Mouse (Mus musculus) Patski (cell line): ENCODE results near the gene 2200002D01Rik. TPM values are rescaled to one million over a fixed set of nuclear protein-coding genes. Genes with fewer than 3 reads are reported as not detected.

Experiments
- ATAC-seq: fragments of 100-300 bp; one replicate; pipeline ENCODE4 v1.8.0; 2021
- CTCF ChIA-PET: fragments of 350-600 bp; sonication (Branson Sonifier 250); formaldehyde crosslinking; loops from one replicate; lab custom pipeline; 2022; ENCODE audit warnings: inconsistent platforms; lab: Charles Lee
- POLR2A ChIA-PET: fragments of 350-600 bp; sonication (Branson Sonifier 250); formaldehyde crosslinking; loops from one replicate; lab custom pipeline; 2022; ENCODE audit warnings: antibody characterized with exemption, inconsistent platforms; lab: Charles Lee
- DNase-seq: peaks from one replicate; pipeline ENCODE4 v3.0.0-alpha.2; 2011; ENCODE audit warnings: low read depth, low spot score
- H3K27me3 ChIP-seq: fragments of 371-371 bp; one replicate; pipeline ENCODE4 v1.5.1; 2021
- CTCF ChIP-seq: fragments of 100-300 bp; IDR thresholded peaks from one replicate; pipeline ENCODE4 v1.5.1; 2021
- in situ Hi-C: fragments of 300-500 bp; cut with MboI; formaldehyde crosslinking; loops from 3 replicates; pipeline ENCODE4 v1.11.1; 2018; ENCODE audit warnings: low pct_unique_long_range_greater_than_20kb, mixed read lengths
- polyA plus RNA-seq: library from polyadenylated mRNA; unstranded; gene quantifications from one replicate; pipeline ENCODE4 v1.2.3, GENCODE M21; 2021

Gene 2200002D01Rik
- polyA plus RNA-seq, 1 experiment from 2014 or later: 165 TPM

DNA sequence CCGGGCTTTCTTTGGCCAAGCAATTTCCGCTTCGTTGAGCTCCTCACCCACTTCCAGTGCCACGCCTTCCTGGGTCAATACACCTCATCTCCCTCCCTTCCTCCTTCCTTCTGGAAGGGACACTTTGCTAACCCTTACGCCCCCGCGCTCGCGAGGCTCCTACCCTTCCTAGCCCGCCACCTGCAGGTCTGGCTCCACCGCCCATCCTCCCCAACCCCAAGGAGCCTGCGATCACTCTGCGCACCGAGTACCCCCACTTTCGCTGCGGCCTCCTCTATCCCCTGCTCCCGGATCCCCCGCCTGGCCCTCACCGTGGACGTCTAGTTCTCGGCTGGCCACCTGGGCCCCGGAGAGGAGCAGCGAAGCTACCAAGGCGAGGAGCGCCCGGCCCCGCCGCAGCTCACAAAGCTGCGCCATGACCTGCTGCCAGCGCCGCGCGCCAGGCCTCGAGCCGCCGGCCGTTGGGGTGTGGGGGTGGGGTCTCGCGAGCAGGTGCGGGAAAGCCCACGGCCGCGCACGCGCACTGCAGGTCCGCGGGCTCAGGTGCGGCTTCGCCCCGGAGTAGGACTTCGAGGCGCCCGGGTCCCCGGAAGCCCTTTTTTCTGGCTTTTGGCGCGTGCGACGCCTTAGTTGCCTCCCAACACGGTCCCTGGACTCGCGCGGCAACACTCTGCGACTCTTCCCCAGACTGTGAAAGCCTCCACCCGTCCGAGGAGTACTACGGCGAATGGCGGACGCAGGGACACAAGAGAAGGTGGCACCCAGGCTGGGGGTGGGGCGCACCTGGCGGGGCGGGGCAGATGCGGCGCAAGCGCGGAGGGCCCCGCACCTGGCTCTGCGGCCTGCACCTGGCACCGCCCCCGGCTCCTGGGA, 33.2 kb upstream of the 2200002D01Rik start, which contains the start of gene Spint2:
Gene Spint2 (minus strand): TSS at position 712 of the 873 bp plus-strand sequence.
- ChIA-PET CTCF (interaction anchor here (1.0 to 3.6 kb wide), 3 partner anchors 8 to 34 kb away, joined by 3 to 29 read pairs (median 4); partner anchors contain the start of gene 2200002D01Rik), POLR2A (interaction anchor here (0.7 to 4.3 kb wide), 4 partner anchors 8 to 38 kb away, joined by 4 to 49 read pairs (median 5); partner anchors contain the start of gene 2200002D01Rik)
- ATAC-seq: peak; percentile 57
- TF ChIP-seq CTCF: no peak
- in situ Hi-C loops: loop anchor here (5.0 kb wide), 1 partner anchor 34 kb away; the partner anchor contains the start of gene 2200002D01Rik
- H3K27me3 ChIP-seq: no peaks in the 10 kb centered on the region
- no peak for DNase-seq

DNA sequence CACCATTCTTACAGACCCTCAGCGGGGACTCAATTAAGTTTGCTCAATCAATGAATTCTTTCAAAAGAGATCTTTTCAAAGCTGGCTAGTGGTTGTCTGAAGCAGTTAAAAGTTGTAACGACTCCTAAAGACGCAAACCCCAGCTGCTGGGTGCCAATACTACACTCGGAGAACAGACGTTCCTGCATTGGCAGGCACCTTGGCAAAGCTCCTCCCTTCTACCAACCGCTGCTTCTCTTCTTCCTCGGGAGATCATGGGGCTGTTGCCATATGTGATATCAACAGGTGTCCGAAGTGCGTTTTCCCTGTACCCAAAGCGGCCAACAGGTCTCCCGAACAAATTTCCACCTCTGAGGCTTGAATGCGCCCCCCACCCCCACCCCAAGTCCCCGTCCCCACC, 32.5 kb upstream of the 2200002D01Rik start:
- TF ChIP-seq CTCF: no peak
- no peaks in the 10 kb centered on the region for H3K27me3 ChIP-seq
- no peak for DNase-seq
- CTCF ChIA-PET: interaction anchor here (1.0 to 3.6 kb wide), 2 partner anchors 23 to 33 kb away, joined by 3 to 29 read pairs; partner anchors contain the start of gene 2200002D01Rik
- ATAC-seq: no peak
- POLR2A ChIA-PET: interaction anchor here (1.0 to 4.3 kb wide), 4 partner anchors 8 to 37 kb away, joined by 5 to 49 read pairs (median 7); partner anchors contain the start of genes 2200002D01Rik and Ppp1r14a
- in situ Hi-C loops: loop anchor here (5.0 kb wide), 1 partner anchor 34 kb away; the partner anchor contains the start of gene 2200002D01Rik

DNA sequence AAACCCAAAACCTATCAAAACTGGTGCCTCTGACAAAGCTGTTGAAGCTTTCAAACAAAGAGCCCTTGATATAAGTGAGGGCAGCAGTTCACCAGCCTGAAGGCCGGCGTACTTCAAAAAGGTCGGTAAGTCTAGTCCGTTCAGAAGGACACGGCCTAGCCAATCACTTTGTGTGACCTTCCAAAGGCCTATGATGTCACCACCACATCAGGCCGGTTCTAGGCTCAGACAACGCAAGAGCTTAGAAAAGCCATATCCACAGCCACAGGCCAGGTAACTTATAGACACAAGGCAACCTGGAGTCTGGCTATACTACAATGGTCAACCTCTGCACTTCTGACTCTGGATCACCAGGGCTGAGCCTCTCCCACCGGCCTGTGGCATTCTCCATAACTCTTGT, 31.7 kb upstream of the 2200002D01Rik start:
- no peak for TF ChIP-seq CTCF
- in situ Hi-C loops: loop anchor here (5.0 kb wide), 1 partner anchor 33 kb away; the partner anchor contains the start of gene 2200002D01Rik
- H3K27me3 ChIP-seq: no peaks in the 10 kb centered on the region
- CTCF ChIA-PET: interaction anchor here (1.3 to 3.6 kb wide), 2 partner anchors 32 to 36 kb away, joined by 4 to 29 read pairs; partner anchors contain the start of gene 2200002D01Rik
- POLR2A ChIA-PET: interaction anchor here (0.7 to 4.3 kb wide), 4 partner anchors 9 to 389 kb away, joined by 3 to 49 read pairs (median 7); partner anchors contain the start of genes 2200002D01Rik and Ppp1r14a
- ATAC-seq (no peak), DNase-seq (no peak)

DNA sequence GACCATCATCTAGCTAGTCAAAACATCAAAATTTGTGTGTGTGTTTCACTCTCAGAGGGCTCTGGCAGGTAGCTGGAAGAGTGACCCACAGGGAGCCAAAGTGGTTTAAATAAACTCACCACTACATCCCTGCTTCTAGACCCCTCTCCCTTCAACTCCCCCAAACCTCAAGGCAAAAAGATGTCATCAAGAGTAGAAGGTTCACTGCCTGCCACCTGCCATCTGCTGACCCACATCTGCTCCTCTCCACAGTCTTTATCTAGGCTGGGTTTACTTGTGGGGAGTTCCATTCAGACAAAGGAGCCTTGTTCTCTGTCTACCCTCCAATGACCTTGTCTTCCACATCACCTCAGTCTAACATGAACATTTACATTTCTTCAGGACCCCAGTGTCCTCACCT, 31.0 kb upstream of the 2200002D01Rik start:
- POLR2A ChIA-PET: interaction anchor here (1.5 to 4.3 kb wide), 2 partner anchors 10 to 31 kb away, joined by 9 to 49 read pairs; partner anchors contain the start of genes 2200002D01Rik and Ppp1r14a
- no peak for TF ChIP-seq CTCF
- in situ Hi-C loops: no loop called here
- no peaks in the 10 kb centered on the region for H3K27me3 ChIP-seq
- ATAC-seq (no peak), DNase-seq (no peak)
- CTCF ChIA-PET: interaction anchor here (1.3 to 3.6 kb wide), 2 partner anchors 31 to 35 kb away, joined by 4 to 29 read pairs; partner anchors contain the start of gene 2200002D01Rik

DNA sequence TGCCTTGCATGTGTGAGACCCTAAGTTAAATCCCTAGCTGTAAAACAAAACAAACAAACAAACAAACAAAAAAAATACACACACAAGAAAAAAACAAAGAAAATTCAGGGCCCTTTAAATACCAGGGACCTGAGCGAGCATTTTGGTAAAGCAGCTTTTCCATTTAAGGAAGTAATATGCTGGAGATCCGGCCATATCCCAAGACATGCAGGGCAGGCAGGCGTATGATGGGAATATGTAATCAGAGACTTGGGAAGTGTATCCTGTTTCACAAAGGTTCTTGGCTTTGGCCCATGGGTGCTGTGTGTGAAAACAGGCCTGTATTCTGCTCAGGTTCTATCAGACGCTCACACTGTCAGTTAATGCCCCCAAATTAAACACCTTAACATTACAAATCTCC, 29.2 kb upstream of the 2200002D01Rik start:
- in situ Hi-C loops: no loop called here
- POLR2A ChIA-PET: interaction anchor here (0.7 to 2.5 kb wide), 4 partner anchors 10 to 120 kb away, joined by 3 to 14 read pairs (median 4); partner anchors contain the start of gene 2200002D01Rik

DNA sequence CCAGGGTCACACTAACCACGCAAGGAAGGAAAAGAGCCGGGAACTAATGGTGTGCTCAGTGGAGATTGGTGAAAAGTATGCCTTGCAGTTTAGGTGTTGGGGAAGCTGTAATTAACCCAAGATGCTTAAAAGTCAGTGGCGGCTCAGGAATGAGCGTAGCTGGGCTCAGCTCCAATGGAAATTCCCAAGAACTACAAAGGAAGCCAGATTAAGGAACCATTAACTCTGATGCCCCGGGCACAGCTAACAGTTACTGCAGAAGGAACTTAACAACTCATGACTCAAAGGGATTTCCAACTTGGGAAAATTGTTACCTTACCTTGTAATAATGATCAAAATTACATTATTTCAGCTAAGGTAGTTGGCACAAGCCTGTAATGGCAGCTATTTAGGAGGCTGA, 28.4 kb upstream of the 2200002D01Rik start:
- DNase-seq (peak; percentile 84), ATAC-seq (peak; percentile 87)
- in situ Hi-C loops: no loop called here
- POLR2A ChIA-PET: interaction anchor here (1.0 to 2.5 kb wide), 2 partner anchors 9 to 29 kb away, joined by 3 to 14 read pairs; partner anchors contain the start of gene 2200002D01Rik
- no peak for TF ChIP-seq CTCF
- H3K27me3 ChIP-seq: no peaks in the 10 kb centered on the region
- CTCF ChIA-PET: interaction anchor here (1.0 to 1.7 kb wide), 7 partner anchors 11 to 150 kb away, joined by 3 to 6 read pairs (median 4); no protein-coding TSS in a partner anchor

More for the DNA sequence above, 29.2 kb upstream of the 2200002D01Rik start:
- DNase-seq (no peak), ATAC-seq (no peak)
- CTCF ChIA-PET: interaction anchor here (1.0 to 1.7 kb wide), 6 partner anchors 12 to 151 kb away, joined by 3 to 6 read pairs (median 4); no protein-coding TSS in a partner anchor
- no peak for TF ChIP-seq CTCF
- H3K27me3 ChIP-seq: no peaks in the 10 kb centered on the region

DNA sequence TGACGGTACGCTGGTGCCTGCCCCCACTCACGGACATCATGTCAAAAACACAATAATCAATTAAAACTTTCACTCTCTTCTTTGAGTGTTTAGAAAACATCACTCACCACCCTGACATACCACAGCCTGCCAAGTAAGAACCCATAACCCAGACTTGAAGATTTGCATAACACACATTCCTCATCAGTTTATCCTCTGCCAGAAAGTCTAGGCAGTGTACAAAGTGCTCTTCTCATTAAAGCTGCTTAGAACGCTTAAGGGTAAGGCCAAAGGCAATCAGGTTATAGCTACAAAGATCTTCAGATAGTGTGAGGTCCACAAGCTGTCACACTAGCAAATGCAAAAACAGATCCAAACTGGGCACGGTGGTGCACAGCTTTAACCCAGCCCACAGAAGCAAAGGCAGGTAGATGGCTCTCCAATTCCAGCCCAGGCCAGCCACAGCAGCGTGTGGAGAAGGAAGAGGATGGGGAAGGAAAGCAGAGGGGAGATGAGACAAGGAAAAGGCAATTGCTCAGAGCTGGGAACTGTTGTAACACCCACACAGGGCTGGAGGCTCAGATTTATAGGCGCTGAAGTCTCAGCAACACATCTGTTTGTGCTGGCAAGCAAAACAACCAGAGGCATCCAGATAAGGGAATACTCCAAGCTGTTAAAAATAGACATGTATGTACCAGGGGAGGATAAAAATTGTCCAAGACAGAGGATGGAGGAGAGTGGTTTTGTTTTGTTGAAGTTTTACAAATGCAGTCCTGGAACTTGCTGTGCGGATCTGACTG, 23.6 kb upstream of the 2200002D01Rik start:
- H3K27me3 ChIP-seq: no peaks in the 10 kb centered on the region
- POLR2A ChIA-PET: interaction anchor here (1.2 to 2.2 kb wide), 3 partner anchors 23 to 28 kb away, joined by 3 to 8 read pairs (median 4); partner anchors contain the start of gene 2200002D01Rik
- no peak for TF ChIP-seq CTCF
- CTCF ChIA-PET: interaction anchor here (1.1 to 3.3 kb wide), 3 partner anchors 10 to 24 kb away, joined by 3 to 18 read pairs (median 4); partner anchors contain the start of genes 2200002D01Rik and Spint2
- ATAC-seq (no peak), DNase-seq (no peak)
- in situ Hi-C loops: no loop called here

DNA sequence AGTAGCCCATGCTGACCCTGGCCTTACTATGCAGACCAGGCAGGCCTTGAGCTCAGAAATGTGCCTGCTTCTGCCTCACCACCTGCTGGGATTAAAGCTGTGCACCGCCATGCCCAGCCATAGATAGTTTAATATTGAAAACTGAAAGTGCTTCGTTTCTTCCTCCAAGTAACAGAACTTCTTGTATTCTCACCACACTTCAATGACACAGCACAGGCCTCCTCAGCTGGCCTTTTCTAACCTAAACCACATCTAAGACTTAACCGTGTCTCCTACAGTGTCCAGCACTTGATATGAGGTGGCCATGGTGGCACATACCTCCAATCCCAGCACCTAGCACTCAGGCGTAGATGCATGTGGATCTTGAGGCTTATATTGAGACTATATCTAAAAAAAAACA, 22.2 kb upstream of the 2200002D01Rik start:
- H3K27me3 ChIP-seq: no peaks in the 10 kb centered on the region
- no peak for DNase-seq
- TF ChIP-seq CTCF: no peak
- ChIA-PET CTCF (interaction anchor here (0.7 to 3.5 kb wide), 2 partner anchors 11 to 23 kb away, joined by 3 to 13 read pairs; partner anchors contain the start of gene 2200002D01Rik), POLR2A (interaction anchor here (2.2 kb wide), 1 partner anchor 24 kb away, joined by 8 read pairs; no protein-coding TSS in a partner anchor)
- no peak for ATAC-seq
- in situ Hi-C loops: no loop called here

DNA sequence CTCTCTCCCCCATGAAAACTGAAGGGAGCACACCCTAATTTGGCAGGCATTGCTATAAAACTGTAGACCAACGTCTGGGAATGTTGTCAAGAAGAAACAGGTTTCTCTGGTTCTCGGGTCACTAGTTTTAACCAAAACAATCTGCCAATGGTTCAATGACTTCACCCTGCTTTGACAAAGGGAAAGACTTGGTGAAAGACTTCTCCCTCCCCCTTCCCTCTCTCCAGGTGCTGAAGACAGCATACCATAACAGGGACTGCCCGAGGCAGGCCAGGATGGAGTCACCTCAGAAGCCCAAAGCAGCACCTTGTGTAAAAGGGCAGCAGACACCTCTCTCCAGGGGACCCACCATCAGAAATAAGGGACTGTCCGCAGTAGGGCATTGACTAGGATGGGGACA, 18.7 kb upstream of the 2200002D01Rik start:
- in situ Hi-C loops: no loop called here
- DNase-seq (no peak), ATAC-seq (no peak)
- CTCF ChIA-PET: no interaction called here
- TF ChIP-seq CTCF: no peak
- no peaks in the 10 kb centered on the region for H3K27me3 ChIP-seq
- POLR2A ChIA-PET: interaction anchor here (1.3 kb wide), 1 partner anchor 10 kb away, joined by 3 read pairs; no protein-coding TSS in a partner anchor
